Mouse (Mus musculus) forebrain, embryonic 12.5 days (tissue): ENCODE results near the gene Mmp15. TPM values are rescaled to one million over a fixed set of nuclear protein-coding genes. Genes with fewer than 3 reads are reported as not detected.

ENCODE experiments used
- ATAC-seq: fragments of 200-750 bp; cut with Nextera tagmentation; 2 replicates; pipeline ENCODE4 v1.8.0; 2017; ENCODE audit warnings: moderate TSS enrichment; ENCODE audit not compliant: low FRiP score
- H3K27ac ChIP-seq: fragments of 300-500 bp; sonication (generic); 2 replicates; pipeline ENCODE4 v1.5.1; 2016; ENCODE audit warnings: mild to moderate bottlenecking
- H3K27me3 ChIP-seq: fragments of 300-500 bp; sonication (generic); 2 replicates; pipeline ENCODE4 v1.6.1; 2016; ENCODE audit warnings: mild to moderate bottlenecking
- H3K36me3 ChIP-seq: fragments of 300-500 bp; sonication (generic); replicated peaks from 2 replicates; pipeline ENCODE4 v1.6.1; 2016; ENCODE audit warnings: mild to moderate bottlenecking
- H3K4me1 ChIP-seq: fragments of 300-500 bp; sonication (generic); 2 replicates; pipeline ENCODE4 v1.6.1; 2016
- H3K4me2 ChIP-seq: fragments of 300-500 bp; sonication (generic); 2 replicates; pipeline ENCODE4 v1.6.1; 2016; ENCODE audit warnings: mild to moderate bottlenecking, moderate library complexity
- H3K4me3 ChIP-seq: fragments of 300-500 bp; sonication (generic); replicated peaks from 2 replicates; pipeline ENCODE4 v1.5.1; 2016; ENCODE audit warnings: mild to moderate bottlenecking
- H3K9ac ChIP-seq: fragments of 300-500 bp; sonication (generic); 2 replicates; pipeline ENCODE4 v1.6.1; 2016; ENCODE audit warnings: mild to moderate bottlenecking
- H3K9me3 ChIP-seq: fragments of 300-500 bp; sonication (generic); 2 replicates; pipeline ENCODE4 v1.6.1; 2016
- WGBS: fragments of 180-500 bp; shearing (Covaris S2); methylation state at CpG from one replicate; pipeline ENCODE4 v1.1.7; 2016; 5-methylcytosine and 5-hydroxymethylcytosine counted together
- polyA plus RNA-seq: library from polyadenylated mRNA; unstranded; fragments of >200 nt; fragmentation: Nextera tagmentation; extraction: Ambion mirVana; gene quantifications from 2 replicates; pipeline ENCODE4 v1.2.1, GENCODE M21; 2016

Gene Mmp15
- polyA plus RNA-seq, 1 experiment from 2014 or later: 22.8 TPM

DNA sequence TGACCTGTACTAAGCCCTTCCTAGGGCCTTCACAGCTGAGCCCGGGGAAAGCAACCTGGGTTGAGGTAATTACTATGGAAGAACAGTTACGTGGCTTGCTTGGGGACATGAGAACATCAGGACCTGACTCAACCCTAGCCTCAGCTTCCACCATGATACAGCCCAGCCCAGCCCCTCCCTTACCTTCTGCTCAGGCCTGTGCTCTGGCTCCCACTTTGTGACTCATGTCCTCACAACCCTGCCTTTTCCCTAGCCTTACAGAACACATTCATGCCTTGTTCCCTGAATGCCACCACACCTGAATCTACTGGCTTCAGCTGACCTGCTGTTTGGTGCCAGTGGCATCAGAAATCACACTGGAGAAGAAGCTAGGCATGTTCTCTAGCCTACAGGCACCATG lies 3.7 kb upstream of the Mmp15 start:
- 93% methylated on average over 2 of the region's 2 CpGs for WGBS
- 0 out of 2 replicates have a peak, but pooled peaks cover 4% of the 10 kb centered on the region for H3K27me3 ChIP-seq
- H3K4me1 ChIP-seq: peaks cover 18% of the 10 kb centered on the region
- no peak overlapping the region for H3K27ac ChIP-seq
- ATAC-seq: no peak
- H3K4me3 ChIP-seq: no peak overlapping the region
- no peak overlapping the region for H3K4me2 ChIP-seq
- H3K36me3 ChIP-seq: peaks cover 15% of the 10 kb centered on the region
- H3K9ac ChIP-seq: no peak overlapping the region
- no peaks in the 10 kb centered on the region for H3K9me3 ChIP-seq

- H3K9me3 ChIP-seq: no peaks in the 10 kb centered on the region
- WGBS: 66% methylated on average over 18 of the region's 19 CpGs
- H3K4me1 ChIP-seq: peaks cover 25% of the 10 kb centered on the region
- no peak overlapping the region for H3K4me2 ChIP-seq
- H3K9ac ChIP-seq: no peak overlapping the region
- ATAC-seq: no peak
- no peak overlapping the region for H3K27ac ChIP-seq
- no peak overlapping the region for H3K4me3 ChIP-seq
- H3K27me3 ChIP-seq: 0 out of 2 replicates have a peak, but pooled peaks cover 4% of the 10 kb centered on the region
- peaks cover 9% of the 10 kb centered on the region for H3K36me3 ChIP-seq
Measured at GRCm38 (mm10) chr8:95348811-95349630, 3.0 kb upstream of the Mmp15 start.

- H3K9me3 ChIP-seq: no peaks in the 10 kb centered on the region
- 0 out of 2 replicates have a peak, but pooled peaks cover 4% of the 10 kb centered on the region for H3K27me3 ChIP-seq
- no peaks in the 10 kb centered on the region for H3K36me3 ChIP-seq
- no peak overlapping the region for H3K9ac ChIP-seq
- peak overlapping the region; percentile 1; the same call in 1 of the 2 replicates for H3K27ac ChIP-seq
- H3K4me1 ChIP-seq: peaks cover 34% of the 10 kb centered on the region
- peak overlapping the region; percentile 94 for H3K4me2 ChIP-seq
- peak; percentile 31; the same call in 1 of the 2 replicates for ATAC-seq
- 3% methylated on average over 15 of the region's 15 CpGs for WGBS
- H3K4me3 ChIP-seq: peak overlapping the region; percentile 83
Measured at GRCm38 (mm10) chr8:95351461-95351860, 607 bp upstream of the Mmp15 start.

DNA sequence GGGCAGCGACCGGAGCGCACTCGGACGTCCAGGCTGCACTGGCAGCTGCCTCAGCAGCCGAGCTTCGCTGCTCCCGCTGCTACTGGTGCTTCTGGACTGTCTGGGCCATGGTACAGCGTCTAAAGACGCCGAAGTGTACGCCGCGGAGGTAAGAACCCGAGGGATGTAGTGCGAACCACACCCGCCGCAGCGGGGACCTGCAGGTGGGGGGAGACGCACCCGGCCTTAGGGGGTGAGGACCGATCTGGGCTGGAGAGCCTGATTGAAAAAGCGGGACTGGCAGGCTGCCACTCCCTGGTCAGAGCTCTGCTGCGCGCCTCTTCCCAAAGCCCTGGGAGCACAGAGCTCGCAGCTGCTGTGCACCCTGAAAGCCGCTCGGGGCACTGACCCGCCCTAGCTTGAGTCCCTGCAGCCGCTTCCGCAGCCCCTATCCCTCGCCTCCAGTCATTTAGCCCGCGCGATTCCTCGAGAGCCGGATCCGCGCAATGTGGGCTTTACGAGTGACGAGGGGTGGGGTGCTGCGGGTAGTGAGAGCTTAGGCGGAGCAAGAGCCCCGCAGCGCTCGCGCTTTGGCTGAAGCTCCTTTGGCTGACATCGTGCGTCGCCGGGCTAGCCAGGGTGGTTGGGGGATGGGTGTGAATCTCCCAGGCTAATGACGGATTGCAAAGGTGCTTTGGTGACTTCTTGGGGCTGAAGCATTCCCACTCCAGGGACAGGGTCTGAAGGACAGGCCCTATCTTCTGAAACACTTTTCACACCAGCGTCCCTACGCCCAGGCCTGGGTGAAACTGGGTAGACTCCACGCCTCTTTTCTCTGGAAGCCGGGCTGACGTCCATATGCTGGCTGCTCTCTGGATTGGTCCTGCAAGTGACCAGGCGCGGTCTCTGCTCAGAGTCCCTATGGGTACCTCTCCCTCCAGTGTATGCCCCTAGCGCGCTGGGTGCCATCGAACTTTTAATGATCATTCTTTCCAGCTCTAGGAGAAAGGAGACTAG lies 1.1 kb downstream of the Mmp15 start:
- 0 out of 2 replicates have a peak, but pooled peaks cover 4% of the 10 kb centered on the region for H3K27me3 ChIP-seq
- no peaks in the 10 kb centered on the region for H3K9me3 ChIP-seq
- H3K4me1 ChIP-seq: peaks cover 36% of the 10 kb centered on the region
- H3K36me3 ChIP-seq: no peaks in the 10 kb centered on the region
- ATAC-seq: peak; percentile 52
- H3K4me3 ChIP-seq: peak overlapping the region; percentile 83
- peak overlapping the region; percentile 94 for H3K4me2 ChIP-seq
- H3K9ac ChIP-seq: peak overlapping the region; percentile 89
- under 1% methylated on average over 62 of the region's 62 CpGs for WGBS
- H3K27ac ChIP-seq: peak overlapping the region; percentile 90

- no peak overlapping the region for H3K4me3 ChIP-seq
- H3K27ac ChIP-seq: no peak overlapping the region
- no peak overlapping the region for H3K4me2 ChIP-seq
- no peak for ATAC-seq
- 0 out of 2 replicates have a peak, but pooled peaks cover 4% of the 10 kb centered on the region for H3K27me3 ChIP-seq
- H3K9ac ChIP-seq: no peak overlapping the region
- no peaks in the 10 kb centered on the region for H3K36me3 ChIP-seq
- H3K4me1 ChIP-seq: peaks cover 45% of the 10 kb centered on the region
- no peaks in the 10 kb centered on the region for H3K9me3 ChIP-seq
- 90% methylated on average over 2 of the region's 2 CpGs for WGBS
Measured at GRCm38 (mm10) chr8:95354606-95355005, 2.5 kb downstream of the Mmp15 start.

- H3K9ac ChIP-seq: peak overlapping the region; percentile 4; the same call in 1 of the 2 replicates
- peaks cover 46% of the 10 kb centered on the region for H3K4me1 ChIP-seq
- H3K27ac ChIP-seq: peak overlapping the region; percentile 36; the same call in 1 of the 2 replicates
- H3K9me3 ChIP-seq: no peaks in the 10 kb centered on the region
- no peak overlapping the region for H3K4me3 ChIP-seq
- WGBS: 64% methylated on average over 8 of the region's 8 CpGs
- no peak overlapping the region for H3K4me2 ChIP-seq
- no peaks in the 10 kb centered on the region for H3K36me3 ChIP-seq
- H3K27me3 ChIP-seq: no peaks in the 10 kb centered on the region
- no peak for ATAC-seq
Measured at GRCm38 (mm10) chr8:95358550-95359411, 6.7 kb downstream of the Mmp15 start.

DNA sequence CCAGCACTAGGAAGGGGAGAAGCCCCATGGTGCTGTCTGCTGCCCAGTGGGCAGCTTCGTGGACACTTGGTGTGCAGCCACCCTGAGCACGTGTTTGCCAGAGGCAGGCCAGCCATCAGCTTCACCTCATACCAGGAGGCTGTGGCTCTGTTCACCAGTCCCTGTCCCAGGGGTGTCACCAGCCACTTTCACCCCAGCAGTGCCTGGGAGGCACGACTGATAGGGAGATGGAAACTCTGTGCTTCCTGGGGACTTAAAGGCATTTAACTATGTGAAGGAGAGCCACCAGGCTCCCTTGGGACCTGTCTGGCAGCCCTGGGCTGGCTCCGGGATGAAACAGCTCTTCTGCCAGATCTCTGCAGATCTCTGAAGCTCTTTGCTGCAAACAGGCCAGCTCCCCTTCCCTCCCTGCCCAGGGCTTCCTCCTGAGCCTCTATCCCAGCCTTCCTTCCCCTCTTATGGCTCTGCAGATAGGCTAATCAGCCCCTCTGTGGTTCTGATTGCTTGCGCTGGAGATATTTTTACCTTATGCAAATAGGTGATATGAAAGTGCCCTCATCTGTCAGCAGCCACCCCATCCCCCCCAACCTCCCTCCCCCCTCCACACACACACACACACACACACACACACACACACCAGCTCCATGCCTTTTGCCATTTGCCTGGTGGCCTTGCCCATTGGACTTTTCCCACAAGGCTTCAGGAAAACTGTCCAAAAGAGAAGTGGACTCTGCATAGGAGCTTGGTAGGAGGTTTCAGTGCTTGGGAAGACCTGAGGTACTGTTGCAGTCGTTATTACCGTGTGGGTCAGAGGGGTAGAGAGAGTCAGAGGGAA lies 8.3 kb downstream of the Mmp15 start:
- H3K9me3 ChIP-seq: no peaks in the 10 kb centered on the region; the same call in 1 of the 2 replicates
- H3K27ac ChIP-seq: peak overlapping the region; percentile 62; the same call in 1 of the 2 replicates
- H3K36me3 ChIP-seq: no peaks in the 10 kb centered on the region
- no peak overlapping the region for H3K9ac ChIP-seq
- no peaks in the 10 kb centered on the region for H3K27me3 ChIP-seq
- H3K4me3 ChIP-seq: no peak overlapping the region
- no peak overlapping the region for H3K4me2 ChIP-seq
- H3K4me1 ChIP-seq: peaks cover 35% of the 10 kb centered on the region
- ATAC-seq: no peak
- WGBS: 53% methylated on average over 7 of the region's 7 CpGs

DNA sequence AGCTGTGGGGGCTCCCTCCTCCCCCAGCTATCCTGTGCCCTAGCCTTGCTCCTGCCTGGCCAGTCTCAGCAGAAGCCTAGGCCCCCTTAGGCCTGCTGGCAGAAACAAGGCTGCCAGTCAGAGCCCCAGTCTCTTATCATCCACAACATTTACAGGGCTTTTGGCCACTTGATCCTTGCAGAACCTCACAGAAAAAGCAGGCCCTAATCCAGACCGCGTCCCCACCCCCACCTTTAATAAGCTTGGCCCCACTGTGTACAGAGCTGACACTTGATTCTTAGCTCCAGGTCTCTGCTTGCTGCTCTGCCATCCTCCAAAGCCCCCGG lies 8.9 kb downstream of the Mmp15 start:
- H3K36me3 ChIP-seq: peaks cover under 1% of the 10 kb centered on the region; the same call in 1 of the 2 replicates
- H3K4me2 ChIP-seq: no peak overlapping the region
- WGBS: 74% methylated on average over 3 of the region's 3 CpGs
- H3K27me3 ChIP-seq: no peaks in the 10 kb centered on the region
- no peaks in the 10 kb centered on the region; the same call in 1 of the 2 replicates for H3K9me3 ChIP-seq
- no peak overlapping the region for H3K9ac ChIP-seq
- no peak for ATAC-seq
- no peak overlapping the region for H3K4me3 ChIP-seq
- no peak overlapping the region for H3K27ac ChIP-seq
- H3K4me1 ChIP-seq: peaks cover 35% of the 10 kb centered on the region

DNA sequence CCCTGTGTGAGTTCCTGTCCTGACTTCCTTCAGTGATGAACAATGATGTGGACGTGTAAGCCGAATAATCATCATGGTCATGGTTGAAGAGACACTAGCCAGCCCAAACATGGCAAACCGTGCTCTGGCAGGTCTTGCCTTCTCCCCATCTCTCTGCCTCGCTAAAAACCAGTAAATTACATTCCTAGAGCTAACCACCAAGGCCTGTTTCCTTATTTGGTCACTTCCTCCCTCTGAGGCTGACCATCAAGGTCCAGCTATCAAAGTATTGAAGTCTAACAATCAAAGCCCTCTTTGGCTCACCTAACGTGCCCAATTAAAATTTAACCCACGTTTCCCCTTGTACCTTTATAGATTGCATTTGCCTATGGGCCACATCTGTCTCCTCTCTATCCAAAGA lies 10.2 kb downstream of the Mmp15 start:
- H3K4me3 ChIP-seq: no peak overlapping the region
- WGBS: 78% methylated on average over 6 of the region's 6 CpGs
- H3K4me1 ChIP-seq: peaks cover 35% of the 10 kb centered on the region
- ATAC-seq: no peak
- no peaks in the 10 kb centered on the region for H3K27me3 ChIP-seq
- no peak overlapping the region for H3K9ac ChIP-seq
- H3K36me3 ChIP-seq: peaks cover 5% of the 10 kb centered on the region; the same call in 1 of the 2 replicates
- H3K9me3 ChIP-seq: no peaks in the 10 kb centered on the region; the same call in 1 of the 2 replicates
- H3K4me2 ChIP-seq: no peak overlapping the region
- H3K27ac ChIP-seq: no peak overlapping the region

DNA sequence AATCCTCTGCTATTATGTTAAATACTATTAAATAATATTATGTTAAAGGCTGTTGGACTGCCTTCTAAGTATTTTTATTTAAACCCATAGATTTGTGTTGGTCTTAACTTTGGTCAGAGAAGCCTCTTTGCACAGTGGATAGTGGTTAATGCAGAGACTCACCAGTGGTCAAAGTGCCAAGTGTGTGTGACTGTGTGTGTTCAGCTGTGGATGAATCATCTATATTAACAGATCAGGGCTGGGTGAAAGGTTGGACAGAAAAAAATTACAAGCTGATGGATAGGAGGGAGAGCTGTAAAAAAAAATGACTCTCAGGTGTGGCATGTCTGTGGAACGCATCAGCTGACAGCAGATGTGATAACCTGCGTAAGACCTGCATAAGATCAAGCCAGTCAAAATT lies 11.8 kb downstream of the Mmp15 start:
- ATAC-seq: no peak
- H3K4me1 ChIP-seq: peaks cover 26% of the 10 kb centered on the region
- no peak overlapping the region for H3K4me2 ChIP-seq
- 97% methylated on average over 2 of the region's 2 CpGs for WGBS
- H3K27ac ChIP-seq: no peak overlapping the region
- H3K27me3 ChIP-seq: no peaks in the 10 kb centered on the region
- H3K4me3 ChIP-seq: no peak overlapping the region
- peaks cover 18% of the 10 kb centered on the region for H3K36me3 ChIP-seq
- no peak overlapping the region for H3K9ac ChIP-seq
- no peaks in the 10 kb centered on the region; the same call in 1 of the 2 replicates for H3K9me3 ChIP-seq
